Mouse (Mus musculus) embryonic facial prominence, embryonic 11.5 days (tissue): Measurements from ENCODE around the gene Tmem131. TPM values are rescaled to one million over a fixed set of nuclear protein-coding genes. Genes with fewer than 3 reads are reported as not detected.

Experiments used
- ATAC-seq: fragments of 200-750 bp; cut with Nextera tagmentation; replicated peaks from 2 replicates; pipeline ENCODE4 v1.8.0; 2017; ENCODE audit warnings: low read depth; ENCODE audit not compliant: insufficient number of reproducible peaks, low FRiP score, low TSS enrichment
- DNase-seq: peaks from one replicate; pipeline ENCODE4 v3.0.0-alpha.2; 2015; ENCODE audit warnings: low spot score
- H3K27ac ChIP-seq: fragments of 300-500 bp; sonication (generic); replicated peaks from 2 replicates; pipeline ENCODE4 v1.5.1; 2014; ENCODE audit warnings: mild to moderate bottlenecking, low read depth, low read length, control low read depth
- H3K27me3 ChIP-seq: fragments of 300-500 bp; sonication (generic); 2 replicates; pipeline ENCODE4 v1.6.1; 2014; ENCODE audit warnings: mild to moderate bottlenecking, low read length, moderate library complexity, mixed read lengths; ENCODE audit not compliant: control insufficient read depth, insufficient read depth
- H3K36me3 ChIP-seq: fragments of 300-500 bp; sonication (generic); replicated peaks from 2 replicates; pipeline ENCODE4 v1.6.1; 2014; ENCODE audit warnings: low read depth, mild to moderate bottlenecking, low read length, moderate library complexity, mixed read lengths; ENCODE audit not compliant: control insufficient read depth, insufficient read depth
- H3K4me1 ChIP-seq: fragments of 300-500 bp; sonication (generic); 2 replicates; pipeline ENCODE4 v1.6.1; 2014; ENCODE audit warnings: low read length, mixed read lengths; ENCODE audit not compliant: control insufficient read depth, insufficient read depth
- H3K4me2 ChIP-seq: fragments of 300-500 bp; sonication (generic); 2 replicates; pipeline ENCODE4 v1.6.1; 2014; ENCODE audit warnings: low read depth, mild to moderate bottlenecking, control low read depth, low read length, moderate library complexity
- H3K4me3 ChIP-seq: fragments of 300-500 bp; sonication (generic); 2 replicates; pipeline ENCODE4 v1.5.1; 2014; ENCODE audit warnings: low read depth, low read length, control low read depth
- H3K9ac ChIP-seq: fragments of 300-500 bp; sonication (generic); replicated peaks from 2 replicates; pipeline ENCODE4 v1.6.1; 2014; ENCODE audit warnings: mild to moderate bottlenecking, control low read depth, low read length
- H3K9me3 ChIP-seq: fragments of 300-500 bp; sonication (generic); replicated peaks from 2 replicates; pipeline ENCODE4 v1.6.1; 2016; ENCODE audit warnings: mild to moderate bottlenecking, low read length, inconsistent platforms, mixed read lengths; ENCODE audit not compliant: control insufficient read depth
- WGBS: fragments of 180-500 bp; shearing (Covaris S2); extraction: QIAGEN DNeasy Blood & Tissue Kit; methylation state at CpG from one replicate; pipeline ENCODE4 v1.1.7; 2014; 5-methylcytosine and 5-hydroxymethylcytosine counted together
- polyA plus RNA-seq: library from polyadenylated mRNA; unstranded; fragments of >200 nt; fragmentation: Nextera tagmentation; extraction: Ambion mirVana; gene quantifications from 2 replicates; pipeline ENCODE4 v1.2.1, GENCODE M21; 2014

Tmem131 gene
- polyA plus RNA-seq, 1 experiment from 2014 or later = 18.9 TPM

- DNase-seq (no peak), ATAC-seq (no peak)
- 75% methylated on average over 2 of the region's 2 CpGs for WGBS
- H3K27ac ChIP-seq = no peak overlapping the region
- no peak overlapping the region for H3K4me2 ChIP-seq
- no peak overlapping the region for H3K9ac ChIP-seq
- no peak overlapping the region for H3K4me3 ChIP-seq
- H3K4me1 ChIP-seq = no peaks in the 10 kb centered on the region
- no peaks in the 10 kb centered on the region for H3K9me3 ChIP-seq
- no peaks in the 10 kb centered on the region for H3K36me3 ChIP-seq
- no peaks in the 10 kb centered on the region for H3K27me3 ChIP-seq
Measured at GRCm38 (mm10) chr1:36861775-36862174, 81.7 kb downstream of the Tmem131 start.

GRCm38 (mm10) chr1:36860876-36861275 lies 82.6 kb downstream of the Tmem131 start:
- 49% methylated on average over 1 of the region's 1 CpGs for WGBS
- DNase-seq (no peak), ATAC-seq (no peak)
- Histone ChIP-seq H3K36me3 (no peaks in the 10 kb centered on the region), H3K27me3 (no peaks in the 10 kb centered on the region), H3K9ac (no peak overlapping the region), H3K4me3 (no peak overlapping the region), H3K4me1 (no peaks in the 10 kb centered on the region), H3K9me3 (no peaks in the 10 kb centered on the region), H3K4me2 (no peak overlapping the region), H3K27ac (no peak overlapping the region)

DNA sequence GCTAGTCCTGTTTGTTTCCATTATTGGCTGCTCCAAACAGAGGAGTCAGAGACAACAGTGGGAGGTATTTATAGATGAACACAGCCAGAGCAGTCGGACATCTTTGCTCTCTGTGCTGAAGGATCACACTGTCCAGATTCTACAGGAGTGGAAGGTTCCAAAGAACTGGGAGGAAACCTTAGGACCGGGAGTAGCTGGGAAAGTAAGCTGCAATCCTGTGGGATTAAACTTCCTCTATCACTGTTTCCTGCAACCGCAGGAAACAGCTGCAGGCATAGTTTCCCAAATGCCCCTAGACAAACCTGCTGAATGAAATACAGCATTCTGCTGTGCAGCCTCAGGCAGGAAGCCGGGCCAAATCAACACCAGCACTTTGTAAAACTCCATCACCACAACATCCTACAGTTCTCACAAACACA lies 83.0 kb downstream of the Tmem131 start:
- no peak overlapping the region for H3K9ac ChIP-seq
- DNase-seq (no peak), ATAC-seq (no peak)
- H3K4me2 ChIP-seq = no peak overlapping the region
- 35% methylated on average over 4 of the region's 4 CpGs for WGBS
- no peaks in the 10 kb centered on the region for H3K36me3 ChIP-seq
- H3K9me3 ChIP-seq = no peaks in the 10 kb centered on the region
- no peaks in the 10 kb centered on the region for H3K27me3 ChIP-seq
- H3K4me1 ChIP-seq = no peaks in the 10 kb centered on the region
- no peak overlapping the region for H3K27ac ChIP-seq
- H3K4me3 ChIP-seq = no peak overlapping the region

DNA sequence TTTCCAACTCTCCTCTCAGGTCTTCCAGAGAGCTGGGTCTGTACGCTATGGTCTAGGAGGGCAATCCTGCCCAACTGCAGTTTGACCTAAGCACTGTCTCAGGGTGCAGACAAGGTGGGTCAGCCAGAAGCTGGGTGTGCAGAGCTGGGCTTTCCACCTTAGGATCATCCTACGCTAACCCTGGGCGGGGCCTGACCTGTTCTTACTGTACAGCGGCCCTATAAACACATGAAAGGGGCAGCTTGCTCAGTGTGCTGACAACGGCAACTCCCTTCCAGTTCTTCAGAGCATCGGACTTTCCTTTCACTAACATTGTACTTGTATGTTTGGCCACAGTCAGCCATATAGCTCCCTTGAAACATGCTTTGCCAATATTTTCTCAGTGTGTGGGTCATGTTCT lies 86.4 kb downstream of the Tmem131 start:
- Histone ChIP-seq H3K4me2 (no peak overlapping the region), H3K4me1 (no peaks in the 10 kb centered on the region), H3K4me3 (no peak overlapping the region), H3K27me3 (no peaks in the 10 kb centered on the region), H3K9ac (no peak overlapping the region), H3K27ac (no peak overlapping the region), H3K9me3 (no peaks in the 10 kb centered on the region), H3K36me3 (no peaks in the 10 kb centered on the region)
- DNase-seq = no peak
- no peak for ATAC-seq
- 89% methylated on average over 6 of the region's 6 CpGs for WGBS

DNA sequence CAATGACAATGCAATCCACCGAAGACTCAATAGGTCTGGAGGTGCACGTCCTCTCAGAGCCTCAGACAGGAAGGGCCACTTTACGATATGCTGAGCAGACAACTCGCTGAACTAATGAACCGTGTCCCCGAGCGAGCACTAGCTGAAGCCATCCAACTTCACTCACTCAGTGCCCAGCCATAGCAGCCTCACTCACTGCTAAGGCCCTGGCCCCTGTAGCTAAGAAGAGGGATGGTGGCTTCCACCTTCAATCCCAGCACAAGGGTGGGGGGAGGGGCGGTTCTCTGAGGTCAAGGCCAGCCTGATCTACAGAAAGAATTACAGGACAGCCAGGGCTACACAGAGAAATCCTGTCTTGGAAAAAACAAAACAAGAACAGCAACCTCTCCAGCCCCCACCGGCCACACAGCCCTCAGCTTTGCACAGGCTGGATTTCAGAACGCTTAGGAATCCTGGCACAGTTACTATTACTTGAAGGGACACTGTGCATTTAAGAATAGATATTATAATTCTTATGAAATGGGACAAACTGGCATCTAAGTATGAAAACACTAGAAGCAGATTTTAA lies 89.2 kb downstream of the Tmem131 start:
- DNase-seq (no peak), ATAC-seq (no peak)

GRCm38 (mm10) chr1:36852085-36852484 lies 91.4 kb downstream of the Tmem131 start:
- 79% methylated on average over 6 of the region's 6 CpGs for WGBS

More for the DNA sequence above, 89.2 kb downstream of the Tmem131 start:
- Histone ChIP-seq H3K9me3 (no peaks in the 10 kb centered on the region), H3K27ac (no peak overlapping the region), H3K4me3 (no peak overlapping the region), H3K27me3 (no peaks in the 10 kb centered on the region), H3K4me2 (no peak overlapping the region), H3K36me3 (no peaks in the 10 kb centered on the region), H3K4me1 (no peaks in the 10 kb centered on the region), H3K9ac (no peak overlapping the region)
- WGBS = 82% methylated on average over 10 of the region's 10 CpGs

GRCm38 (mm10) chr1:36851392-36851791 lies 92.1 kb downstream of the Tmem131 start:
- H3K9me3 ChIP-seq = no peaks in the 10 kb centered on the region
- ATAC-seq = no peak
- no peak overlapping the region for H3K4me2 ChIP-seq
- no peak for DNase-seq
- no peak overlapping the region for H3K4me3 ChIP-seq
- no peak overlapping the region for H3K9ac ChIP-seq
- no peaks in the 10 kb centered on the region for H3K4me1 ChIP-seq
- H3K36me3 ChIP-seq = no peaks in the 10 kb centered on the region
- H3K27me3 ChIP-seq = no peaks in the 10 kb centered on the region
- no peak overlapping the region for H3K27ac ChIP-seq
- 77% methylated on average over 4 of the region's 4 CpGs for WGBS

More at GRCm38 (mm10) chr1:36852085-36852484, 91.4 kb downstream of the Tmem131 start:
- Histone ChIP-seq H3K27ac (no peak overlapping the region), H3K9ac (no peak overlapping the region), H3K4me1 (no peaks in the 10 kb centered on the region), H3K27me3 (no peaks in the 10 kb centered on the region), H3K4me2 (no peak overlapping the region), H3K36me3 (no peaks in the 10 kb centered on the region), H3K9me3 (no peaks in the 10 kb centered on the region), H3K4me3 (no peak overlapping the region)
- no peak for DNase-seq
- ATAC-seq = no peak

GRCm38 (mm10) chr1:36848036-36848435 lies 95.4 kb downstream of the Tmem131 start:
- H3K27ac ChIP-seq = no peak overlapping the region
- no peaks in the 10 kb centered on the region; the same call in 1 of the 2 replicates for H3K4me1 ChIP-seq
- ATAC-seq = no peak
- DNase-seq = no peak
- no peaks in the 10 kb centered on the region for H3K36me3 ChIP-seq
- H3K9ac ChIP-seq = no peak overlapping the region
- H3K4me3 ChIP-seq = no peak overlapping the region
- H3K4me2 ChIP-seq = no peak overlapping the region
- H3K9me3 ChIP-seq = no peaks in the 10 kb centered on the region
- WGBS = 83% methylated on average over 1 of the region's 1 CpGs
- H3K27me3 ChIP-seq = no peaks in the 10 kb centered on the region
